Mouse (Mus musculus) cerebellum, postnatal 14 days (tissue): ENCODE measurements around the gene Psmb4.
"Not testable (repeated sequence)": the region's sequence is repeated elsewhere in the genome, so short reads cannot be mapped to it uniquely, and the experiment has no call there.

Experiments
- DNase-seq, 2 experiments: peaks; one replicate each; pipeline ENCODE4 v3.0.0; 2021; ENCODE audit warnings: mixed read lengths in 2 of 2

Gene Psmb4

GRCm38 (mm10) chr3:94904759-94905158, 18.0 kb upstream of the Psmb4 start:
- not testable (repeated sequence) for DNase-seq

- DNase-seq, result peak; percentile 76 to 78
These were observed 16.0 kb upstream of the Psmb4 start for GRCm38 (mm10) chr3:94902747-94903146.

- no peak for DNase-seq
These were observed 7.3 kb upstream of the Psmb4 start for GRCm38 (mm10) chr3:94894076-94894475.

DNA sequence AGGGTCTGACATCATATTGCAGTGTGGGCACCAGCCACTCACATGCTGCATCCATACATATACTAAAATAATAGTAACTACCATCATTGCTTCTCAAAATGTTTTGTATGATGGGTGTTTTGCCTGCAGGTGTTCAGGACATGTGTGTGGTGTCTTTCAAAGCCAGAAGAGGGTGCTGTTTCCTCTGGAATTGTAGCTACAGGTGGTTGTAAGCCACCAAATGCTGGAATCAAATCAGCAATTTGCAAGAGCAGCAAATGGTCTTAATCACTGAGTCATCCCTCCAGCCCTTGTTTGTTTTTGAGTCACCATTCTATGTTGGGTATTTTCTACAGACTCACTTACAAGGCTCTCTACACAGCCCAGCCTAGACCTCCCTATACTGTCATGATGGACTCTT, 1.8 kb upstream of the Psmb4 start:
- DNase-seq, result peak; percentile 18 to 45

GRCm38 (mm10) chr3:94882579-94882978, 4.2 kb downstream of the Psmb4 start:
- DNase-seq, result no peak

- no peak for DNase-seq
These were observed 4.9 kb downstream of the Psmb4 start for GRCm38 (mm10) chr3:94881840-94882239.

DNA sequence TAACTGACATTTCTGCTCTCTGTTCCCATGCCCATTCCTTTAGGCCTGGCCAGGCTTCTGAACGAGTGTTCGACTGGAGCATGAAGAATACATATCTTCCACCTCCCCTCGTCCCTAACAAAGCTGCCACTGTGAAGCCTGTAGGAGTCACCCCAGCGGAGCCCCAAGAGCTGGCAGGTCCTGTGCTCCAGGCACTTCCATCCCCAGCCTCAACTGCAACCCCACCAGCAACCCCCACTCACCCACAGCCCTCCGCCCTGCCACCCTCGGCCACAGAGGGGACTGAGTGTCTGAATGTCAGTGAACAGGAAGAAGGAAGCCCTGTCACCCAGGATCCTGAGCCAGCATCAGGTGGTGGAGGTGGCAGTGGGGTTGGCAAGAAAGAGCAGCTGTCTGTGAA, 8.1 kb downstream of the Psmb4 start:
- no peak for DNase-seq

DNA sequence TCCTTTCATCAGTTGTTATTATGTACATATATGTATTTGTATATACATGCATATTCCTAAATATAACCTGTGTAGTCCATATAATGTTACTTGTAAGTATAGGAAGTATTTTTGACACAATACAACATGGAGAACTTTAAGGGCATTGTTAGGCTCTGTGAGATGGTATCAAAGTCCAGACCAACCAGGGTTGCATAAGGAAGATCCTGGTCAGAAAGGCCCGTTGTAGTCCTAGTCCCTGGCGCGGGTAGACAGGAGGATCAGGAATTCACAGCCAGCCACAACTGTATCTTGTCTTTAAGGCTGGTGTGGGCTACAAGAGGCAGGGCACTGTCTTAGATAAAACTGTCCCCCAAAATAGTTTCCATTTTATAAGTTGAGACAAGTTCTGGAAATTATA, 17.8 kb downstream of the Psmb4 start:
- no peak for DNase-seq

GRCm38 (mm10) chr3:94859471-94859870, 27.3 kb downstream of the Psmb4 start:
- no peak for DNase-seq

- DNase-seq, result no peak
These were observed 34.5 kb downstream of the Psmb4 start for GRCm38 (mm10) chr3:94852215-94852614.

DNA sequence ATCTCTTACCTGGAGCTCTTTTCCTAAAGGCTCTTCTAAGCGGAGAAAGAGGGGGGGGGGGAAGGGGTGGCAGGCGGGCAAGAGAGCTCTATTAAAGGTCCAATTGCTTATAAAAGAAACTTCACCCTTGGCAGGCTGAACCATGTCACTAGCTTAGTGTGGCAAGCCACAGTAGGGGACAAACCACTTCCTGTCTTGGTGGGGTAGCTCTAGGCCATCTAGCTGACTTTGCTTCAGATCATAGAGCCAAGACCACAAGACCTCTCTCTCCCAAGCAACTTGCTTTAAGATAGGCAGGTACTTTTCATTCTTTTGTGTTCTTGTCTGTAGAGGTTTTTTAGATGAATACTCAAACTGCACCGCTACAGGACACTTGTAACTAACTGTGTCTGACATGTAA, 35.0 kb downstream of the Psmb4 start:
- DNase-seq, result no peak

DNA sequence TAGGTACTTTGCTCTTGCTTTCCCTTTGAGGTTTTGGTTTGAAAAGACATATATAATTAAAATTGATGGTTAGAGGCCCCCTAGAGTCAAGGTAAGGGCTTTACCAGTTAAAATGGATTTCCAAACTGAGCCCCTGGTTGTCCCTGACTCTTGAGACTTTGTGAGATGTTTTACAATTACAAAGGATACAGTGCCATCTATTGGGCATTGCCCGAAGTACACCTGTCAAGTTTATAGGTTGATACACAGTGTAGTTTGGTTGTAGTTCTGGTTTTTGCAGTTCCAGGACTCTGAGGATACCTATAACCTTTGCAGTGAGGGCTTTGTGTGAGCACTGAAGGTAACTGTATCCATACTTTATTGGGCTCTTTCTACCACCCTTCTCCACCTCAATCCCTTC, 37.4 kb downstream of the Psmb4 start:
- peak; percentile 83 to 89 for DNase-seq

DNA sequence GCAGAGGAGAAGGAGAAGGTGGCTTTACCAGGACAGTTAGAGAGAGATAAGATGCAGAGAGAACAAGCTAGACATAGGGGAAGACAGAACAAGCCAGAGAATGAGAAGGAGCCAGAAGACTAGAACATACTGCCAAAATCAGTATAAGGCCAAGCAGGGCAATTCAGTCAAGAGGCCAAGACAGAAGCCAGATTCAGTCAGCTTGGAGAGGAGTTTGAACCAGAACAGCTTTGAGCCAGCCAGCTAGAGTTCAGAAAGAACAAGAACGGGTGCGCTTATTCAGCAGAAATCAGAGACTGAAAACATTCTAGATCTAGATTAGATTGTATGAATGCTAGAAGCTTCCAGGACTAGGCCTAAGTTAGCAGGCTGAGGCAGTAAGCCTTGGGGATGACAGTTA, 39.4 kb downstream of the Psmb4 start:
- no peak for DNase-seq

DNA sequence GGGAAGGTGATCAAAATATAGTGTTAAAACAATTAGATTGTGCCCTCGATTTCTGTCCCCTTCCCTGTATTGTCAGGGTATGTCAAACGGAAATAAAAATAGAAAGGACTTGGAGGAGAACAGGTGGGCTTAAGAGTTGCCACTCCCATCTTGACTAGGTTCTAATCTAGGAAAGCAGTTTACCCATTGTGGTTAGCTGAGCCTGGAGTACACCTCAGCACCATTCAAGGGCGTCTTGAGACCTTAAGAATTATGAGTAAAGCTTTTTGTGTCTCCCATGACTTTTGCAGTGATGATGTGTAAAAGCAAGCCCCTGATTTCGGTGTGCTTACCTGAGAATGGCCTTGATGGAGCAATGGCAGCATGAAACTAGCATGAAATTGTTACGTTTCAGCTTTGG, 47.7 kb downstream of the Psmb4 start:
- DNase-seq, result no peak

GRCm38 (mm10) chr3:94838631-94839030, 48.1 kb downstream of the Psmb4 start:
- peak; percentile 41 for DNase-seq

DNA sequence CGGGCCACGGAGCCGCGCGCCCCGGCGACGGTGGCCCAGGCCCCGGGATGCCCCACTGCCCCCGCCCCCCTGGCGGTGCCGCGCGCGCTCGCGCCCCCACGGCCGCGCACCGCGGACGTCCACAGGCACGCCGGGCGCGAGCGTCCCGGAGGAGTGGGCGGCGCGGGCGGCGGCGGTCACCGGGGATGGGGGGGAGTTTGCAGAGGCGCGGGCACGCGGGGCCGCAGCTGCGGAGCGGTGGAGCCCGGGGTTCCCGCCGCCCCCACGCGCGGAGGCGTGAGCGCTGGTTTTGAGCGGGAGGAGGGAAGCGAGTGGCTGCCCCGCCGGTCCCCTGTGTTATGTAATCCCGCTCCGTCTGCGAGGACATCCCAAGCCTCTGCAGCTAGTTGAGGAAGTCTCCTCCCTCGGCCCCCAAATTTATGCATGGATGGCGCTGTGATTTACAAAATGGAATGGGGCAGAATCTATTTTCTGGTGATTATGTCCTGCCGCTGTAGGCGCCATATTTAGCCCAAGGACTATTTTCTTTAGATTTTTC, 48.7 kb downstream of the Psmb4 start:
- peak; percentile 89 for DNase-seq

DNA sequence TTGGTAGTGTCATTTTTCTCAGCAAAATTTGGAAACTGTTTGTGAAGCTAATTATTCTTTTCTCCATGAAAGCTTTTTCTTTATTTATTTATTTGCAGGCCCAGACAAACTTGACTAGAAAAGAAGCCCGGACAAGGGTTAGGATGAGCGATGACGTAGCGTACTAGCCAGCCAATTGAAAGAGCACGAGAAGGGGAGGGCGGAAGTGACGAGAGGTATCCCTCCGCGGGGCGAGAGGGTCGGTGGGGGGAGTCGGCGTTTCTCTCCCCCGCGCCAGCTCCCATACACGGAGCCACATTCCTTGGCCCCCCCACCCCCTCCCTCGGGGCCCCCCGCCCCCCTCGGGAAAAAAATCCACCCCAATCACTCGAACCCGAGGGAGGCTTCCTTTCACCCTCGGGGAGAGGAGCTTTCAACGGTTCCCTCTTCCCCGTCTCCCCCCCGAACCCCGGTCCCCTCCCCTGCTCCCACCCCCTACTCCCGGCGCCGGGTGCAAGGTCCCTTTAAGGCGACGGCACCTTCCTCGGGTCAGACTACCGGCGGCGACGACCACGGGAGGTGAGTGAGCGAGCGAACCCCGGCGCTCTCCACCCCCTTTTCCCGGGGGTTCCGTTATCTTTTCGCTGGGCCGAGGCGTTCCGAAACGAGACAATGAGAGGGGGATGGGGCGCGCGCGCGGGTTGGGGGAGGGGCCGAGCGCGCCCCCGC, 49.4 kb downstream of the Psmb4 start, which contains the start of gene Pogz:
Pogz (plus strand) TSS at position 385 of the 708 bp plus-strand sequence.
- DNase-seq, result peak; percentile 96

- DNase-seq, result no peak
These were observed 51.4 kb downstream of the Psmb4 start for GRCm38 (mm10) chr3:94835396-94835795.
